Mouse (Mus musculus) gastrocnemius, adult 8-10 months (tissue): ENCODE results near the gene Pigg. TPM values are rescaled to one million over a fixed set of nuclear protein-coding genes. Genes with fewer than 3 reads are reported as not detected.
"Not testable (repeated sequence)": the region's sequence is repeated elsewhere in the genome, so short reads cannot be mapped to it uniquely, and the experiment has no call there.

Experiments used
- DNase-seq, 2 experiments: peaks; one replicate each; pipeline ENCODE4 v3.0.0; 2022; ENCODE audit warnings: low spot score in 2 of 2
- total RNA-seq, 4 experiments: library from RNA; stranded (reverse); gene quantifications; 2 replicates each; pipeline ENCODE4 v1.2.4; 2022

The Pigg gene
- 1 to 10 TPM; 3.3 to 4.3 (median 4.2) TPM for total RNA-seq

- DNase-seq: peak; percentile 79 to 81
Measured at GRCm38 (mm10) chr5:108312224-108313064, at the start of gene Pigg. Pigg (plus strand) TSS chr5:108312609.

- DNase-seq: no peak
Measured at GRCm38 (mm10) chr5:108262722-108263121, 49.7 kb upstream of the Pigg start.

GRCm38 (mm10) chr5:108263785-108264184, 48.6 kb upstream of the Pigg start:
- DNase-seq: not testable (repeated sequence)

- DNase-seq: no peak
Measured at GRCm38 (mm10) chr5:108266990-108267389, 45.4 kb upstream of the Pigg start.

- peak; percentile 68 to 76 for DNase-seq
Measured at GRCm38 (mm10) chr5:108268127-108269062, 44.0 kb upstream of the Pigg start, which contains the start of gene Dr1. Dr1 (plus strand) TSS chr5:108268897.

GRCm38 (mm10) chr5:108269063-108269810, 43.2 kb upstream of the Pigg start:
- DNase-seq: no peak

GRCm38 (mm10) chr5:108269811-108270151, 42.6 kb upstream of the Pigg start:
- DNase-seq: no peak

- no peak for DNase-seq
Measured at GRCm38 (mm10) chr5:108270415-108270814, 42.0 kb upstream of the Pigg start.

- not testable (repeated sequence) for DNase-seq
Measured at GRCm38 (mm10) chr5:108271345-108271744, 41.1 kb upstream of the Pigg start.

GRCm38 (mm10) chr5:108286957-108287356, 25.5 kb upstream of the Pigg start:
- no peak for DNase-seq

- no peak for DNase-seq
Measured at GRCm38 (mm10) chr5:108301567-108301966, 10.8 kb upstream of the Pigg start.

GRCm38 (mm10) chr5:108313065-108313860, 854 bp downstream of the Pigg start:
- no peak for DNase-seq

- DNase-seq: no peak
Measured at GRCm38 (mm10) chr5:108331051-108331450, 18.6 kb downstream of the Pigg start.

GRCm38 (mm10) chr5:108337385-108337784, 25.0 kb downstream of the Pigg start:
- no peak for DNase-seq

- DNase-seq: no peak
Measured at GRCm38 (mm10) chr5:108338049-108338448, 25.6 kb downstream of the Pigg start.

GRCm38 (mm10) chr5:108343680-108344170, 31.3 kb downstream of the Pigg start:
- DNase-seq: no peak

- no peak for DNase-seq
Measured at GRCm38 (mm10) chr5:108345313-108346071, 33.1 kb downstream of the Pigg start.

- no peak for DNase-seq
Measured at GRCm38 (mm10) chr5:108347843-108348242, 35.4 kb downstream of the Pigg start.

- DNase-seq: no peak
Measured at GRCm38 (mm10) chr5:108349511-108350148, 37.2 kb downstream of the Pigg start.
